Mouse (Mus musculus) spleen, postnatal 0 days (tissue): ENCODE results near the gene Fgfr2. TPM values are rescaled to one million over a fixed set of nuclear protein-coding genes. Genes with fewer than 3 reads are reported as not detected.

Source experiments
- polyA plus RNA-seq: library from polyadenylated mRNA; unstranded; fragments of >200 nt; fragmentation: Nextera tagmentation; extraction: Ambion mirVana; gene quantifications from 2 replicates; pipeline ENCODE4 v1.2.1, GENCODE M21; 2015

Fgfr2 gene
- polyA plus RNA-seq, result 1.5 and 2.4 TPM in 2 replicates

DNA sequence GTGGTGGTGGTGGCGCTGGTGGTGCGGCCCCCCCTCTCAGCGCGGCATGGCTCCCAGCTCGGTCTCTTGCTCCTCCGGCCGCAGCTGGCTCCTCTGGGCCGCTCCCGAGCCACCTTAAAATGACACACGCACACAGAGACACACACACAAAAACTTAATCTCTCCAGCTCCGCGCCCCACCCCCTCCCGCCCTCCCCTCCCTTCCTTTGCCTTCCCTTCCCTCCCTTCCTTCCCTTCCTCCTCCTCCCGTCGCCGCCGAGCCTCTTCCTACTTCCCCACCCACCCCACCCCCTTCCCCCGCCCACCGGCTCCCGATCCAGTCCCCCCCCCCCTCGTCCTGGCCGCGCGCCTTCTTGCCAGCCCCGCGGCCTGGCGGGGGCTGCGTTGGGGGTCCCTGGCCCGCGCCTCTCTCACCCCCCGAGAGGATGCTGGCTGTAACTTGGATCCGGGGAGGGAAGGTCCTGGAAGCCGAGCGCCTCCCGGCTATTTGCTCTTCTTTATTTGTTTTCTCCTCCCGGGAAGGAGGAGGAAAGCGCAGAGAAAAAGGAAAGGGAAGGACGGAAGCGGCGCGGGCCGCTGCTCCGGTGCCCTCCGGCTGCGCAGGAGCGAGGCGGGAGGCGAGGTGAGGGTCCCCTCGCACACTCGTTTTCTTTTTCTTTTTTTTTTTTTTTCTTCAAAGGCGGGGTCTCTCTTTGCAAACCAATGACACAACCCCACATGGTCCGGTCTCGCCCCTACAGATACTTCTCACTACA lies at the start of gene Fgfr2:
Fgfr2 (minus strand) TSS at position 107 of the 755 bp plus-strand sequence.

DNA sequence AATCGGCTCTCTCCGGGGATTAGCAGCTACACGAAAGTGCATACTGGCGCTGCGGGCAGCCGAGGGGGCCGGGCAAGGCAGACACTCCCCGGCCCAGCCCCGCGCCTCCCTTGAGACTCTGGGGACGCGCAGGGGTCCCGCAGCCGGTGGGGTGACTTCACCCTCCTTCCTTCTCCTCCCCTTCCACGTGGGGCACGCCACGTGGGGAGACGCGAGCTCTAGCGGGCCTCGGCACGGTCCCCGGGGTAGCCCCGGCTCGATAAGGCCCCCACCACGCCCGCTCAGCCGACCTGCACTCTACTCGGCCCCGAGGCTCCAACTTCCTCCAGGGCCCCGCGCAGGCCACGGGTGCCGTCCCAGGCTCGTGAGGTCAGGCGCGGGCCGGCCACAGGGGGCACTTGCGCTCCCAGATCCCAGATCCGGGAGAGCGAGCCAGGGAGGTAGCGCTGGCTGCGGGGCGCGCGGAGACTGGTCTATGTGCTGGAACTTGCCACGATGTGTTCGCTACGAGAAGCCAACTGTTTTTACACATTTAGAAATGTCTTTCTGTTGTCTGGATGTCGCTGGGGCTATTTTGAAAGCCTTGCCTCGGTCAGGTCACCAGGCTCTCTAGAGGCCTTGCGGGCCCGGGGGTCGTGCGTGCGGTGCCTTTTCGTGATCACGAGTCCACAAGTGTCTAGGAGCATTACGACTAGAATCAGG lies 1.0 kb upstream of the Fgfr2 start, which contains the start of gene Ctbp2:
Ctbp2 (minus strand) TSS at position 356 of the 702 bp plus-strand sequence.

DNA sequence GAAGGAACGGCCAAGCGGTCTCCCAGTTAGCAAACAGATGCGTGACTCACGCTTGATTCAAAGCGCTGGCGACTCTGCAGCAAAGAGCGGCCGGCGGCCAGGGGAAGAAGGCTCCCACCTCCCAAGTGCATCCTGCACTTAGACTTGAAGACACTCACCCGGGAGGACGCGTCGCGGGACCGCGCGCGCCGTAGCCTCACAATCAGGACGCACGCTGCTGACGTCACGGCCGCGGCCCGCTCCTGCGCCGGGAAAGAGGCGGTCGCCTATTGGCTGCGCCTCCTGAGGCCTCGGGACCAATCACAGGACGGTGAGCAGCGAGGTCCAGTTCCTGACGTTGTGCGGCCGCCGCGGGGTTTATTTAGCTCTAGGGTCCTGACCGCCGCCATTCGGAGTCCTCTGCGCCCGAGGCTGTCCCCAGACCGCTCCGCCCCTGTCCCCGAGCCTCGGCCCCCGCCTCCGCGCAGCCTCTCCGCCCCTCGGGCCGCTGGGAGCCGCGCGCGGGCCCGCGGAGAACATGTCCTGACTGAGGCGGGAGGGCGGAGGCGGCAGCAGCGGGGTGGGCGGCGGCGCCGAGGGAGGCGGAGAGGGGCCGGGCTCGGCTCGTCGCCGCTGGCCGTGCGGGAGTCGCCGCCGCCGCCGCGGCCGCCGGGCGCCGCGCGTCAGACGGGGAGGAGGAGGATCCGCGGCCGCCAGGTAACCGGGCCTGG lies 192.1 kb downstream of the Fgfr2 start, which contains the start of gene Zranb1:
Zranb1 (plus strand) TSS at position 293 of the 710 bp plus-strand sequence.

DNA sequence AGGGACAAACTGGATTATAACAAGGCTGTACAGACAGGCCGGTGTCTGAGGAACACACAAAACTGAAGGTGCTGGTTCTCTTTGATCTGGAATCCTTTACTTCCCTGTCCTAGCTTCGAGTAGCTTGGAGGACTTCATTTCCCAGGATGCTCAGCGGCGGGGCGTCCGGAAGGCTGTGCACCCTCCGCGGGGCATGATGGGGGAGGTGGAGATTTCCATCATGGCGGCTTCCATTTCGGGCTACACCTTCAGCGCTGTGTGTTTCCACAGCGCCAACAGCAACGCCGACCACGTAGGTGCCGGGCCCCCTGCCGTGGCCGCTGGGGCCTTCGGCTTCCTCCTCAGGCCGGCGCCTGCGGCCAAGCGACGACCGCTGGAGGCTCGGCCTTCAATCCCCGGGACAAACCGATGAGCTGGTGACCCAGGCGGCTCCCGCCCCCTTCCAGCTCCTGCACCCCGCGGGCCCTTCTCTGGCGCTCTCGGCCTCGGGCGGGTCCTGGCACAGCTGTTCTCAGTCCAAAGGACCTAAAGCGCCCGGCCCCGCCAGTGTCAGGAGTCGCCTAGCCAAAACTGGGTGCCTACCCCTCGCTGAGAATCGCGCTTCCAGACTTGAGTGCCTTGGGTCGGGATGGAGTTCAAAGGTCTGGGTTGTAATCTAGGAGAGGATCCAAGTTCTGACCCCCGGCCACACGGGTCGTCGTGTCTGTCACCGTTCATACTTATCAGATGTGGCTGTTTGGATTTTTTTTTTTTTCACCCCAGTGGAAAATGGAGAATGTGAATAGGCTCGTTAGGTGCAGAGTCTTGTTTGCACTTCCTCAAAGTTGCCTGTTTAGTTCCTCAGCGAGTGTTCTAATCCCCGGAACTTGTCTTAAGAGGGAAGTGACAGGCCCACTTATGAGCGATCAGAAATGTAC lies 263.9 kb downstream of the Fgfr2 start, which contains the start of gene Abraxas2:
Abraxas2 (plus strand) TSS at position 184 of the 917 bp plus-strand sequence.

DNA sequence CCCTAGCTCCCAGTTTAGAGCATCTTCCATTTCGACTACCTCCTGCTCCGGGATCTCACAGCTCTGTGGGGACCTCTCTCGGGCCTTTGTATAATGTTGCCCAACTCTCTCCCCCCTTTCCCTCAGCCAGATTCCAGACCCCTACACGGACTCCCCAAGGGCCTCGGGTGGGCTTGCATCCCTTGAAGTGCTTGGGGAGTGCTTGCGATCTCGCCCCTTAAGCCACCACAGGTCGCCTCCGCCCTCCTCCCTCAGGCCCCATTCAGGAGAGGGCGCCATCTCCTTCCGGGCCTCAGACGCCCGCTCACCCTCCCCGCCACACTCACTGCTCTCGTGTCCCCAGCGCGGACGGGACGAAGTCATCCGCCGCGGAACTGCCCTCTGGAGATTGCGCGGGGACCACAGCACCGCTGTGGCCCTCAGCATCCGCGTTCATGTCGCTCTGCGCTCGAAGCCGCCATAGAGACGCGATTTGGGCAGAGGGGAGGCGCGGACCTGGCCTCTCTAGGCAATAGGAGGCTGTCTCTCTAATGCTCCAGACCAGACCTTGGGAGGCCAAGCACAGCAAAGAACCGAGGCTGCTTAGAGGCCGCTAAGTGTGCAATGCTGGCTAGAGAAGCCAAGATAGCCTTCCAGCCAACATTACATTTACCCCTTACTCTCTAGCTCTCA lies 270.8 kb downstream of the Fgfr2 start, which contains the start of gene Eef1akmt2:
Eef1akmt2 (minus strand) TSS at position 501 of the 672 bp plus-strand sequence.

DNA sequence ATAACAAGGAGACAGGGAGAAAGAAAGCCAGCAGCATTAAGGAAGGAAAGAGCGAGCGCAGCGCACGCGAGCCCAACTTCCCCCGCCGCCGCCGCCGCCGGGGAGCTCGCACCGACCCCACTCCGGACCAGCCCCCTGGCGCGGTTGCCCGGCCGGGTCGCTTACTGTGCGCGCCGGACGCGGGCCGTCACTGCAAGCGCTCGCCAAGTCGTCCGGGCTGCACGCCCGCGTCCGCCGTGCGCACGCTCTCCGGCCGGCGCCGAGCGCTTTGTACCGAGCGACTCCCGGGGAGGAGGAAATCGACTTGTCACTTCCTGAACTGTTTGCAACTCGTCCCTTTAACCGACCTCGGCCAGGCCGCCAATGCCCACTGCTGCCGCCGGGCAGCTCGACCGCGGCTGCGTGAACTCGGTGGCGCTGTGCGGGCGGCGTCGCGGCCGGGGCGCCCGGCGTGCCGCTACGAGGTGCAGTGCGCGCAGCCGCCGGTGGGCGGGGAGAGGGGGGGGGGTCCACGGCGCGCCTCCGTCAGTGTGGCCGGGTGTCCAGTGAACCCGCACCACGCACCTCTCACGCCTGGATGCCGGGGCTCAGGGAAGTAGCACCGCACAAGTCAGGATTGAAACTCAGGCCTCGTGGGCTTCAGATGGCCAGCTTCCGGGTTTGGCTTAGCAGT lies 309.6 kb downstream of the Fgfr2 start, which contains the start of gene Fam53b:
Fam53b (minus strand) TSS at position 471 of the 673 bp plus-strand sequence.

DNA sequence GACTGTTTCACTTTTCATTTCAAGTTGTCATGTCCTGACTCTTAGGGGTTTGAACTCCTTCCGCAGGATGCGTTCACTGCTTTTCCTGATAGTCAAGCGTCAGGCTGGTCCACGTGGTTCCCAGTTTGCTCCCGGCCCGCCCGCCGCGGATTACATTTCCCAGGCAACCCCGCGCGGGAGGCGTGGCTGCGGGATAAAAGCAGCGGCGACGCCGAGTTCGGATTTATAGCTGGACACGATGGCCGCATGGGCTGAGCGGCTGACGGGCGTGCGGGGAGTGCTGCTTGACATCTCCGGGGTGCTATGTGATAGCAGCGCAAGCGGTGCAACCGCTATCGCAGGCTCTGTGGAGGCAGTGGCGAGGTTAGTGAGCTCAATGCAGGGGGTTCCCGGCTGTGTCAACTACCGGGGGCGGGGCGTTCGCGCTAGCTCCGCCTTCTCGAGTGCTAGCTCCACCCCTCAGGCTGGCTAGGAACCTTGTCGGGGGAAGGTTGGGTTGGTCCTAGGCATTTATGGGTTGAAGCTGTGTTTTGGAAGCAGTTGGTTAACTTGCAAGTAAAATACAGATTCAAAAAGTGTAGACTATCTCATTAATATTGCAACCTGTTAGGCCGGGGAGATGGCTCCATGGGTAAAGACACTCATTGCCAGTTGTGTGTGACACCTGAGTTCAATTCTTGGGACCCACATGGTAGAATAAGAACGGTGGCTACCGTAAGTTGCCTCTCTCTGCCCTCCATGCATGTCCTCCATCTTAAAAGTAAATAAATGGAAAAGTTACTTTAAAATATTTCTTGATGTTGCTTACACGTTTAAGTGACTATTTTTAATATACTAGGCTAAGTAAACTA lies 512.5 kb downstream of the Fgfr2 start, which contains the start of gene Lhpp:
Lhpp (plus strand) TSS at position 171 of the 851 bp plus-strand sequence.

DNA sequence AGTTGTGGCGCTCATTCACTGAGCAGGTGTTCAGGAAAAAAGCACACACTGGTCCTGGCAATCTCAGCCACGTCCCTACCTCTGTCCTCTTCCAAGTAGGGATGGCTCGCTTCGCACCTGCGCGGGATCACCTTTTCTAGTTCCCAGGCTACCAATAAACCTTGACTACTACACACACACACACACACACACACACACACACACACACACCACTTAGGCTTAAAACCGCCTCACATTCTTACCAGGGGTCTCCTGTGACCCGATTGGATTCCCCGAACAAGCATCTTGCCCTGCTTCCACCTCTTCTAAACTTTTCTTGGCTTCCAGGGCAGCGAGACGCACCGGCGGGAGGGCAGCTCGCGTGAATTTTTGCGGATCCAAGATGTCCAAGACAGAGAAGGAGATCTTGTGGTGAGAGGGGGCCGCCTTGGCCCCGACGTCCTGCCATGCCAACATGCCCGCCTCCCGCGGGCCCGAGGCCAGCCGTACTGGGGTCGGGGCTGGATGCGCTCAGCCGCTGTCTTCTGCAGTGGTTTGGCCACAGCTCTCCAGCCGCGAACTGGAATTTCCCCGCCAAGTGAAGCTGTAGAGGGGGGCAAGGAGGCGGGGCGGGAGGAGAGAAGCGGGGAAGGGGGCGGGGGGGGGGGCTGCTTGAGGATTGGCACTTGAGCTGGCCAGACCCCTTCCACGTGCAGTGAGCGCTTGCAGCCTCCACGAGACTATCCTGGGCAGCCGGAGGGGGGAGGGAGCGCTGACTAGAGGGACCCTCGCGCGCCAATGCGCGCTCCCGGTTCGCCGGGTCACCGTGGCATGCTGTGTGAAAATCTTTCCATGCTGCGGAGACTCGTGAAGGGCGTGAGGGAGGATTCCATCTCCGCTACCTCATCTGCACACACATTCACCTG lies 523.8 kb downstream of the Fgfr2 start, which contains the start of gene Nkx1-2:
Nkx1-2 (minus strand) TSS at position 567 of the 905 bp plus-strand sequence.

DNA sequence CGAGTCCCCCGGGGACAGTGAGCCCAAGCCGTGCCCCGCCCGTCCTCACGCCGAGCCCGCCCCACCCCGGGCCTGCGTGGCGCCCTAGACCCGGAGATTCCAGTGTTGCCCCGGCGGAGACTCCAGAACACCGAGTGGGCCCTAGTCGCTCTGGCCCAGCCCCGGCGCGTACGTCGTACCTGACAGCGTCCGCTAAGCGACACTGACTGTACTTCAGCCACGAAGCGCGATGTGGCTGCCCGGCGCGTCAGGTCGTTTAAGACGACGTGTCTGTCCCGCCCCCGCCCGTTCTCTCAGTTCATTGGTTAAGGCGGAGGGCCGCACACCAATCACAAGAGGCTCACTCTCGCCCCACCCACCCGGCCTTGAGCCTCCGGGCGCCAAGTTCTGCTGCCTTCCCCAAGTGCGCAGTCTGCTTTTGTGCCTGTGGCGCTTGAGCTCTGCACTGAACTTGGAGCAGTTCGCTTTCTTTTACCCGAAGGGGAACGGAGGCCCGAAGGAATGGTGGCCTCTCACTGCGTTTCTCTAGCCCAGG lies 547.0 kb downstream of the Fgfr2 start, which contains the start of gene Oat:
Oat (minus strand) TSS at position 283 of the 535 bp plus-strand sequence.

DNA sequence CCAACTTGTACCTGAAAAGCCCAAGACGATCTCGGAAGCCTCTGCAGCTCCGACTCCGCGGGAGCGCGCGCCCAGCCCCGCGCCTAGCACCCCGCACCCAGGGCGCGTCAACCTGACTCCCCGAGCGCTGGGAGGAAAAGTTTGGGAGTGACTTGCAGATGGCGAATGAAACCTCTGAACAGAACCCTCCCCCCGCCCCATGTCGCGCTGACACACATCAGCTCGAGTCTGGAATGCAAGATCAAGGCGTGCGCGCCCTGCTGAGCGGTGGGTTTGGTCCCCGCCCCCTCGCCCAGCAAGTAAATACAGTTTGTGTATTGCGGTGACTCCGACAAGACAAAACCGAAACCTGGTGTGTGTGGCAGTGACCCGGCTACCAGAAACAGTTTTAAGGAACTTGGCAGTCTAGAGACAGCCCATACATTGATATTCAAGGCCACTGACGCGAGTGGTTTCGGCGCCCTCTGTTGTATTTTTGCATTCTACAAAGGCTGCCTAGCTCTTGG lies 806.1 kb downstream of the Fgfr2 start, which contains the start of gene Chst15:
Chst15 (minus strand) TSS at position 193 of the 506 bp plus-strand sequence.

DNA sequence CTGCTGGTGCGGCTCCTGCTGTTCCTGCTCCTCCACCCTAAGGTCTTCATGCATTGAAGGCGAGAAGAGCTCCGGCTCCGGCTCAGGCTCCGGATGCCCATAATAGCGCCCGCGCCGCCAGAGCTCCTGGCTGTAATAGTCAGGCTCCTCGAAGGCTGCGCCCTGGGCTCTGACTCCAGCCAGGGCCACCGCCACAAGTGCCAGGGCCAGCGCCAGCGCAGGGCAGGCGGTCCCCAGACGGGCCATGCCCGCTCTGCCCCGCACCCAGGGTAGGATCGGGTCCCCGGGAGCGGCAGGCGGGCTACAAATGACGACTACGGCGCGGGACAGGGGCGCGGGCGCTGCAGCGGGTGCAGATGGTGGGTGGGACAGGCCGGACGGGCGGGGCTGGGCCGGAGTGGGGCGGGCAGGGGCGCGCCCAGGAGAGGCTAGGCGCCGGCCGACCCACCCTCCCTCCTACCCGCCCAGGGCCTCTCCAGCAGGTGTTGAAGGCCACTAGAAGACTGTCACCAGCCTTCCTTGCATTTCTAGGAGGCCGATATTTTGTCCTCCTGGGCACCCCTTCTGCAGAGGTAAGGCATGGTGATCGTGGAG lies 968.7 kb downstream of the Fgfr2 start, which contains the start of gene Cpxm2:
Cpxm2 (minus strand) TSS at position 372 of the 594 bp plus-strand sequence.

DNA sequence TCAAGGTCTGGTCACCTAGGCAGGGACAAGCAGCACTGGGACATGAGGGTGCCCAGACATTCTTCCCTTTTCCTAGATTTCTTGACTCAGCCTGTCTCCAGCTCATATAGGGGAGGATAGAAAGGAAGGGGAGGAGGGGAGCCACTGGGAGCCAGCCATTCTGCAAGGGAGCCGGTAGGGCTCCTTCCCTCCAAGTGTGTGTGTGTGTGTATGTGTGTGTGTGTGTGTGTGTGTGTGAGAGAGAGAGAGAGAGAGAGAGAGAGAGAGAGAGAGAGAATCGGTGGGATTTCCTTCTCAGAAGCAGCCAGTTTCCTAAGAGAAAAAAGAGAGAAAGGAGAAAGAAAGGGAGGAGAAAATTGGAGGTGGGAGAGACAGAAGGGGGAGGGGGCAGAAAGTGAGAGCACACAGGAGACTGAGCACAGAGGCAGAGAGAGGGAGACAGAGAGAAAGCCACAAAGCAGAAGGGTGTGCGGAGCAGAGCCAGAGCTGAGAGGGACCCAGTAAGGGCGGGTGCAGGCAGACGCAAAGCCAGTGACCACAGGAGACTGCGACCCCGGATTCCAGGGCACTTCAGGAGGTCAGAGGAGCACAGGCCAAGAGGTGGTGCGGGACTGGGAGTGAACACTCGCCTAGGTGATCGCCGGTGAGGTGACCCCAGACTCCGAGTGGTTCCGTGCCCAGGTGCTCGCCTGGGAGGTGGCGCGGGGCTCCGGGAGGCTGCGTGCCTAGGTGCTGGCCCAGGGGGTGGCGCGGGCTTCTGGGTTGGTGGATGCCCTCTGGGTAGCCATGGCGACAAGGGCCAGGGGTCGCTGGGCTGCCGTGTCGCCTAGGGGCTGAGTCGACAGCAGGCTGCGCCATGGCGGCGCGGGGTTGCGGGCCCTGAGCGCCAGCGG lies 1156.9 kb downstream of the Fgfr2 start, which contains the start of gene Gpr26:
Gpr26 (plus strand) TSS at position 438 of the 893 bp plus-strand sequence.

DNA sequence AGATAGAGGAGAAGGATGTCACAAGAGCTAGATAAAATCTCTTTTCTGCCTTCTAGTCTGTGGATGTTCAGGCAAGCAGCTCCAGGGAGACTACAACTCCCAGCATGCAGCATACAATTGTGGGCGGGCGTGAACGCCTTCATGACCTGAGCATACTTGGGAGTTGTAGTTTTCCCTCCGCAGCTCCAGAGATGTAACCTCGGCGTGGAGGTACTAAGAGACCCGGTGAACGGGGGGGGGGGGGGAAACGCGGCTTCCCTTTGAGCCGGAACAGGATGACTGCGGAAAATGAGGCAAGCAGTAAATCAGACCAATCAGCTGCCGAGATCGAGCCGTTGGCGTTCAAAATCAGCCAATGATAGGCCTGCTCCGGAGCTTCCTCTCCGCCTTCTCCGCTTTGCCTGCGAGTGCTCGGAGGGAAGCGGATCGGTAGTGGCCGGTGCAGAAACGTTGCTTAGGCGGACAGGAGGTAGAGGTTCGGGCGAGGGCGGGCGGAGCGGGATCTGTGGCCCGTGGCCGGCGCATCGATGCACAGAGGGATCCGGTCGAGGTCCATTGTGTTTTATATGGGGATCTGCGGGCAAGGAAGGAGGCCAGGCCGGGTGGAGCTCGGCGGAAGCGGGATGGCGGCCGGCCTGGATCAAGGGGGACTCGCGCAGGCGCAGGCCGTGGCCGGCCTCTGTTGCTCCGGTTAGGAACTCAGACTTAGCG lies 1563.0 kb downstream of the Fgfr2 start, which contains the start of gene Bub3:
Bub3 (plus strand) TSS at position 237 of the 711 bp plus-strand sequence.

DNA sequence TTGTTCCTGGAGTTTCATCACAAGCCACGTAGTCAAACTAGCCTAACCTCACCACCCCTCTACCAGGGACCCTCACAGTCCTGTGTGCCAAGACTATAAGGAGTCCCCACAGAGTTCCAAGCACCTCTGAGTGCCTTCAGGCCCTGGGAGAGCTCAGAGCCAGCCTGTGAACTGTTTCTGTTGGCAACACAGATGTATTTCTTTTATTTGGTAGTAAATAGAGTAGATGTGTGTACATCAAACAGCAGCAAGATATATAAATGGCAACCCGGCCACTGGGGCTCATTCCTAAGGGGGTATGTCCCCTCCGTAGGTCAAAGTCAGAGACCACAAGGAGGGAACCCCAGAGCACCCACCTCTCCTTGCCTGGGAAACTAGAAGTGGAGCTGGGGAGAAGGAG lies 1574.7 kb downstream of the Fgfr2 start, which contains the start of gene Hmx2:
Hmx2 (plus strand) TSS at position 301 of the 400 bp plus-strand sequence.

